Mouse (Mus musculus): ENCODE data around the gene Cux2. TPM values are rescaled to one million over a fixed set of nuclear protein-coding genes. Genes with fewer than 3 reads are reported as not detected.

Cux2 gene
- polyA plus RNA-seq, 1 experiment from 2014 or later: 2.3 TPM

- WGBS: 13% methylated on average over 15 of the region's 15 CpGs
- peaks cover 10% of the 10 kb centered on the region for H3K4me1 ChIP-seq (replicated peaks; ENCODE audit: control insufficient read depth, insufficient read depth, low read length)
- no peak overlapping the region for H3K4me3 ChIP-seq (ENCODE audit: low read length)
- no peak overlapping the region for H3K27ac ChIP-seq (ENCODE audit: low read length)
- H3K27me3 ChIP-seq (ENCODE audit: control insufficient read depth, insufficient read depth, low read depth, low read length): peaks cover 37% of the 10 kb centered on the region
- H3K9ac ChIP-seq (ENCODE audit: low read length): no peak overlapping the region; the same call in 1 of the 2 replicates
- H3K4me2 ChIP-seq (ENCODE audit: low read depth, low read length): no peak overlapping the region
- H3K36me3 ChIP-seq (ENCODE audit: control insufficient read depth, insufficient read depth, low read length): no peaks in the 10 kb centered on the region
- no peak for ATAC-seq (ENCODE audit: low read depth)
- H3K9me3 ChIP-seq (ENCODE audit: control insufficient read depth, low read length): peaks cover 5% of the 10 kb centered on the region
These were observed 3.7 kb upstream of the Cux2 start for GRCm38 (mm10) chr5:122053587-122053986.

- WGBS: 10% methylated on average over 8 of the region's 8 CpGs
- H3K27ac ChIP-seq (ENCODE audit: low read length): no peak overlapping the region
- no peaks in the 10 kb centered on the region for H3K36me3 ChIP-seq (ENCODE audit: control insufficient read depth, insufficient read depth, low read length)
- peak overlapping the region; percentile 73; the same call in 1 of the 2 replicates for H3K9ac ChIP-seq (ENCODE audit: low read length)
- peak overlapping the region; percentile 86 for H3K4me2 ChIP-seq (ENCODE audit: low read depth, low read length)
- H3K4me3 ChIP-seq (ENCODE audit: low read length): peak overlapping the region; percentile 78
- peaks cover 61% of the 10 kb centered on the region for H3K27me3 ChIP-seq (ENCODE audit: control insufficient read depth, insufficient read depth, low read depth, low read length)
- H3K9me3 ChIP-seq (ENCODE audit: control insufficient read depth, low read length): no peaks in the 10 kb centered on the region
- peaks cover 12% of the 10 kb centered on the region for H3K4me1 ChIP-seq (replicated peaks; ENCODE audit: control insufficient read depth, insufficient read depth, low read length)
- ATAC-seq (ENCODE audit: low read depth): no peak
These were observed 867 bp upstream of the Cux2 start for GRCm38 (mm10) chr5:122050832-122051105.

- ATAC-seq (ENCODE audit: low read depth): peak; percentile 58
- no peaks in the 10 kb centered on the region for H3K36me3 ChIP-seq (ENCODE audit: control insufficient read depth, insufficient read depth, low read length)
- H3K4me2 ChIP-seq (ENCODE audit: low read depth, low read length): peak overlapping the region; percentile 86
- no peaks in the 10 kb centered on the region for H3K9me3 ChIP-seq (ENCODE audit: control insufficient read depth, low read length)
- H3K27ac ChIP-seq (ENCODE audit: low read length): 0 out of 2 replicates have a peak overlapping the region, but pooled peaks have one; percentile 22
- H3K4me3 ChIP-seq (ENCODE audit: low read length): peak overlapping the region; percentile 78
- WGBS: 0% methylated on average over 28 of the region's 43 CpGs
- peaks cover 12% of the 10 kb centered on the region for H3K4me1 ChIP-seq (replicated peaks; ENCODE audit: control insufficient read depth, insufficient read depth, low read length)
- peaks cover 62% of the 10 kb centered on the region for H3K27me3 ChIP-seq (ENCODE audit: control insufficient read depth, insufficient read depth, low read depth, low read length)
- peak overlapping the region; percentile 73 for H3K9ac ChIP-seq (ENCODE audit: low read length)
These were observed 262 bp downstream of the Cux2 start for GRCm38 (mm10) chr5:122049664-122050016.

GRCm38 (mm10) chr5:122048686-122049663 lies 927 bp downstream of the Cux2 start:
- Histone ChIP-seq H3K9me3 (ENCODE audit: control insufficient read depth, low read length) (no peaks in the 10 kb centered on the region), H3K4me3 (ENCODE audit: low read length) (peak overlapping the region; percentile 78), H3K4me1 (replicated peaks; ENCODE audit: control insufficient read depth, insufficient read depth, low read length) (peaks cover 12% of the 10 kb centered on the region), H3K27ac (ENCODE audit: low read length) (no peak overlapping the region), H3K27me3 (ENCODE audit: control insufficient read depth, insufficient read depth, low read depth, low read length) (peaks cover 57% of the 10 kb centered on the region), H3K4me2 (ENCODE audit: low read depth, low read length) (peak overlapping the region; percentile 86), H3K36me3 (ENCODE audit: control insufficient read depth, insufficient read depth, low read length) (no peaks in the 10 kb centered on the region), H3K9ac (ENCODE audit: low read length) (peak overlapping the region; percentile 73)
- ATAC-seq (ENCODE audit: low read depth): 0 out of 2 replicates have a peak, but pooled peaks have one; percentile 13
- WGBS: under 1% methylated on average over 51 of the region's 52 CpGs

GRCm38 (mm10) chr5:122048252-122048651 lies 1.6 kb downstream of the Cux2 start:
- Histone ChIP-seq H3K4me3 (ENCODE audit: low read length) (no peak overlapping the region; the same call in 1 of the 2 replicates), H3K27ac (ENCODE audit: low read length) (no peak overlapping the region), H3K36me3 (ENCODE audit: control insufficient read depth, insufficient read depth, low read length) (no peaks in the 10 kb centered on the region), H3K4me2 (ENCODE audit: low read depth, low read length) (peak overlapping the region; percentile 86), H3K9me3 (ENCODE audit: control insufficient read depth, low read length) (no peaks in the 10 kb centered on the region), H3K4me1 (replicated peaks; ENCODE audit: control insufficient read depth, insufficient read depth, low read length) (peaks cover 12% of the 10 kb centered on the region), H3K9ac (ENCODE audit: low read length) (no peak overlapping the region), H3K27me3 (ENCODE audit: control insufficient read depth, insufficient read depth, low read depth, low read length) (peaks cover 50% of the 10 kb centered on the region)
- 3% methylated on average over 20 of the region's 20 CpGs for WGBS
- ATAC-seq (ENCODE audit: low read depth): no peak

- H3K36me3 ChIP-seq (ENCODE audit: control insufficient read depth, insufficient read depth, low read length): no peaks in the 10 kb centered on the region
- no peaks in the 10 kb centered on the region for H3K9me3 ChIP-seq (ENCODE audit: control insufficient read depth, low read length)
- WGBS: 55% methylated on average over 5 of the region's 5 CpGs
- H3K4me1 ChIP-seq (replicated peaks; ENCODE audit: control insufficient read depth, insufficient read depth, low read length): peaks cover 12% of the 10 kb centered on the region
- H3K4me2 ChIP-seq (ENCODE audit: low read depth, low read length): no peak overlapping the region
- ATAC-seq (ENCODE audit: low read depth): no peak
- H3K4me3 ChIP-seq (ENCODE audit: low read length): no peak overlapping the region
- peaks cover 46% of the 10 kb centered on the region for H3K27me3 ChIP-seq (ENCODE audit: control insufficient read depth, insufficient read depth, low read depth, low read length)
- no peak overlapping the region for H3K27ac ChIP-seq (ENCODE audit: low read length)
- no peak overlapping the region for H3K9ac ChIP-seq (ENCODE audit: low read length)
These were observed 2.1 kb downstream of the Cux2 start for GRCm38 (mm10) chr5:122047791-122048190.

GRCm38 (mm10) chr5:122043567-122043966 lies 6.3 kb downstream of the Cux2 start:
- 79% methylated on average over 11 of the region's 11 CpGs for WGBS
- no peaks in the 10 kb centered on the region for H3K36me3 ChIP-seq (ENCODE audit: control insufficient read depth, insufficient read depth, low read length)
- no peaks in the 10 kb centered on the region for H3K9me3 ChIP-seq (ENCODE audit: control insufficient read depth, low read length)
- no peak overlapping the region for H3K4me2 ChIP-seq (ENCODE audit: low read depth, low read length)
- no peak overlapping the region for H3K27ac ChIP-seq (ENCODE audit: low read length)
- no peak for ATAC-seq (ENCODE audit: low read depth)
- 0 out of 2 replicates have a peak, but pooled peaks cover 2% of the 10 kb centered on the region for H3K4me1 ChIP-seq (replicated peaks; ENCODE audit: control insufficient read depth, insufficient read depth, low read length)
- no peak overlapping the region for H3K9ac ChIP-seq (ENCODE audit: low read length)
- H3K27me3 ChIP-seq (ENCODE audit: control insufficient read depth, insufficient read depth, low read depth, low read length): peaks cover 25% of the 10 kb centered on the region
- no peak overlapping the region for H3K4me3 ChIP-seq (ENCODE audit: low read length)

GRCm38 (mm10) chr5:122035278-122035677 lies 14.6 kb downstream of the Cux2 start:
- H3K4me3 ChIP-seq (ENCODE audit: low read length): no peak overlapping the region
- H3K4me1 ChIP-seq (replicated peaks; ENCODE audit: control insufficient read depth, insufficient read depth, low read length): 0 out of 2 replicates have a peak, but pooled peaks cover 2% of the 10 kb centered on the region
- H3K9ac ChIP-seq (ENCODE audit: low read length): no peak overlapping the region
- no peaks in the 10 kb centered on the region for H3K9me3 ChIP-seq (ENCODE audit: control insufficient read depth, low read length)
- no peaks in the 10 kb centered on the region for H3K36me3 ChIP-seq (ENCODE audit: control insufficient read depth, insufficient read depth, low read length)
- no peaks in the 10 kb centered on the region for H3K27me3 ChIP-seq (ENCODE audit: control insufficient read depth, insufficient read depth, low read depth, low read length)
- ATAC-seq (ENCODE audit: low read depth): no peak
- H3K27ac ChIP-seq (ENCODE audit: low read length): no peak overlapping the region
- 52% methylated on average over 5 of the region's 5 CpGs for WGBS
- H3K4me2 ChIP-seq (ENCODE audit: low read depth, low read length): no peak overlapping the region

- Histone ChIP-seq H3K9me3 (ENCODE audit: control insufficient read depth, low read length) (no peaks in the 10 kb centered on the region), H3K4me2 (ENCODE audit: low read depth, low read length) (no peak overlapping the region), H3K4me1 (replicated peaks; ENCODE audit: control insufficient read depth, insufficient read depth, low read length) (0 out of 2 replicates have a peak, but pooled peaks cover 2% of the 10 kb centered on the region), H3K27me3 (ENCODE audit: control insufficient read depth, insufficient read depth, low read depth, low read length) (no peaks in the 10 kb centered on the region), H3K4me3 (ENCODE audit: low read length) (no peak overlapping the region), H3K27ac (ENCODE audit: low read length) (no peak overlapping the region), H3K36me3 (ENCODE audit: control insufficient read depth, insufficient read depth, low read length) (no peaks in the 10 kb centered on the region), H3K9ac (ENCODE audit: low read length) (no peak overlapping the region)
- ATAC-seq (ENCODE audit: low read depth): no peak
- 53% methylated on average over 4 of the region's 4 CpGs for WGBS
These were observed 16.8 kb downstream of the Cux2 start for GRCm38 (mm10) chr5:122033167-122033478.
